Mouse (Mus musculus): Measurements from ENCODE around the gene Gm867. TPM values are rescaled to one million over a fixed set of nuclear protein-coding genes. Genes with fewer than 3 reads are reported as not detected.
A peak's percentile ranks its signal among the peaks of the same experiment; 100 is the strongest.

Gene Gm867
- polyA plus RNA-seq, 1 experiment from 2014 or later: not detected

DNA sequence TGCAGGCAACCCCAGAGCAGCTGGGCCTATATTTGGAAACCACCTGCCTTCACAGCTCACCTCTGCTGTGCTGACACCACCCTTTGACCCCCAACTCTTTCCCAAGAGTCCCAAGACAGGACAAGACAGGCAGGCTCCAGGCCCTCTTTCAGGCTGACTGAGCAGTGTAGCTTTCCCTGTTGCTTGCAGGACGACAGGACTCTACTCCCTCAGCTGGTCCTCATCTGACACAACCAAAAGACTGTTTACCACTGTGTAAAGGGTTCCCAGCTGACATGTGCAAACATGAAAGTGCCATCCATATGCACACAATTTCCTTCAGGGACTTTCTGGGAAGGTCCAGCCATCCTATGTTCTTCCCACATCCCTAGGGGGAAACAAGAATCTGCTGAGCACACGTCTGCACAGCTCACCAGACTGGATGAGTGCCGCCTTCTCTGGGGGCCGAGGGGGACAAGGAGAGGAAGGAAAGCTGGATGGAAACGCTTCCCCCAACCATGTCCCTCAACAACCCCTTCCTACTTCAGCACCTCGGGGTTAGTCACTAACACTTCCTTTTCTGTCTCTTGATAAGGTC is 27.4 kb downstream of the Gm867 start:
- Histone ChIP-seq H3K4me2 (replicated peaks) (no peak overlapping the region), H3K36me3 (peaks cover 81% of the 10 kb centered on the region), H3K9ac (no peak overlapping the region; the same call in 1 of the 2 replicates), H3K9me3 (no peaks in the 10 kb centered on the region), H3K27me3 (no peaks in the 10 kb centered on the region), H3K4me3 (no peak overlapping the region), H3K4me1 (peaks cover 25% of the 10 kb centered on the region), H3K27ac (no peak overlapping the region)
- WGBS: 70% methylated on average over 6 of the region's 6 CpGs
- ATAC-seq (ENCODE audit: low FRiP score, low read depth): no peak

DNA sequence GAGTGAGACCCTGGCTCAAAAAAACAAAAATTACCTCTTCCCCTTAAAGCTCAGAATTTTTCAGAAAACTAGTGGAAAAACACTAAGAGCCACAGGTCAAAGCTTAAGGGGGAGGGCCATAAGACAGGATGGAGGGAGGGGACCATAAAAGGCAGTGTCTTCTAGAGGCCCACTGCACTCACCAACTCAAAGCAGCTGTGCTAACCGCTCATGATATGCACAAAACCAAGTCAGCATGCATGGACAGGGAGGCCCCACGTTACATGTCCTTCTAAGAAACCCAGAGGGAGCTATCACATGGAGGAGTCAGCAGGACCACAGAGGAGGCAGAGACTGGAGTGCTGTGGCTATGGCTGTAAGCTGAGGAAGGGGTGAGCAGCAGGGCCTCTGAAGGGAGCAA is 29.8 kb downstream of the Gm867 start:
- Histone ChIP-seq H3K27ac (no peak overlapping the region), H3K4me2 (replicated peaks) (no peak overlapping the region), H3K4me1 (0 out of 2 replicates have a peak, but pooled peaks cover 3% of the 10 kb centered on the region), H3K9ac (no peak overlapping the region), H3K9me3 (no peaks in the 10 kb centered on the region), H3K36me3 (peaks cover 88% of the 10 kb centered on the region), H3K27me3 (no peaks in the 10 kb centered on the region), H3K4me3 (no peak overlapping the region)
- WGBS: 73% methylated on average over 2 of the region's 2 CpGs
- no peak for ATAC-seq (ENCODE audit: low FRiP score, low read depth)

DNA sequence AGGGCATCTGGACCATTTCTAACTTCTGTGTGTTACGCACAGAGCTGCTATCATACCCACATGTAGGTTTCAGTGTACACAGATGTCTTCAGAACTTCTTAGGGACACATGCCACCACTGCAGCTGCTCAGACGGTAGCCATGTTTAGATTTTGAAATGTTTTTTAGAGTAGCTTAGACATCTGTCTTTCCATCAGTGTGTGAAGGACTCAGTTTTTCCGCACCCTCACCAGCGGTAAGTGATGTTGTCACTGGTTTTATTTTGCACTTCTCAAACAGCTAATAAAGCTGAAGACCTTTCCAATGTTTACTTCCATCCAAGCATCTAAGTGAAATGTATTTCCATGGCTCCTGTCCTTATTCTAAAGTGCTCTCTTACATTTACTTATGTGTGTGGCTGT is 33.6 kb downstream of the Gm867 start:
- no peak for ATAC-seq (ENCODE audit: low FRiP score, low read depth)

DNA sequence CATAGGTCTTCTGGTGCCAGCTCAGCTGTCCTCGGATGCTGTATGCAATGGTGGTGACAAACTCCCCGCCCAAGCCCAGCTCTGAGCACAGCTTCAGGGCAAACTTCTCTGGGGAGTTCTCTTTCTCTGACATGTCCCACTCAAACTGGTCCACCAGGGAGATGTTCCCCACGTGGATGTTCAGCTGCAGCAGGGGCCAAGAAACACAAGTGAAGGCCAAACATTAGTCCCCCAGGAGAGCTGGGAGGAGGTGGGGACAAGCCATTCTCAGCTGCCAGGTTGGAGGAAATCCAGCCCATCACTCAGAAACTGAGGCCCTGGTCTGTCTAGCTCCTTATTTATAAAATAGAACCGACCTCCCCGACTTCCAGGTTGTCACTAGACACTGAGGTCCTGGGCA is 36.1 kb downstream of the Gm867 start:
- Histone ChIP-seq H3K36me3 (peaks cover 92% of the 10 kb centered on the region), H3K4me3 (no peak overlapping the region), H3K27ac (no peak overlapping the region), H3K9ac (no peak overlapping the region), H3K9me3 (no peaks in the 10 kb centered on the region), H3K4me2 (replicated peaks) (no peak overlapping the region), H3K27me3 (no peaks in the 10 kb centered on the region), H3K4me1 (no peaks in the 10 kb centered on the region)
- 92% methylated on average over 5 of the region's 5 CpGs for WGBS
- ATAC-seq (ENCODE audit: low FRiP score, low read depth): no peak

More for the DNA sequence above, 33.6 kb downstream of the Gm867 start:
- Histone ChIP-seq H3K9ac (no peak overlapping the region), H3K4me2 (replicated peaks) (no peak overlapping the region), H3K4me1 (no peaks in the 10 kb centered on the region), H3K9me3 (no peaks in the 10 kb centered on the region), H3K27ac (no peak overlapping the region), H3K27me3 (no peaks in the 10 kb centered on the region), H3K4me3 (no peak overlapping the region), H3K36me3 (peaks cover 94% of the 10 kb centered on the region)
- 93% methylated on average over 4 of the region's 4 CpGs for WGBS

DNA sequence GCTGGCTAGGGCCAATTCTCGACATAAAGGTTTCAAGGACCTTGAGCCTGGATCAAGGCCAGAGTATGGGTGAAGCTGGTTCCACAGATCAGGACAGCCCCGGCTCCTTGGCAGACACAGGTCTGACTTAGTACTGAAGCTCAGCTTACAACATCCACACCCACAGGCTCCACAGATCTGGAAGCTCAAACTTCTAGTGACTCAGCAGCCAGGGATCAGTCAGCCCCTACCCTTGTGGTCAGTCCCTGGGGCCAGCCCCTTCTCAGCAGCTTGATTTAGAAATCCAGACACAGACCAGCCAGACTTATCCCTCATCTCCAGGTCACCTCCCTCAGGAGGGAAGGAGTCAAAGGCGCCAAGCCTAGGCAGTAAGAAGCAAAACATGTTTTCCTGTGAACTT is 41.6 kb downstream of the Gm867 start:
- Histone ChIP-seq H3K4me3 (no peak overlapping the region), H3K4me1 (peaks cover 3% of the 10 kb centered on the region), H3K27ac (no peak overlapping the region), H3K9me3 (no peaks in the 10 kb centered on the region), H3K27me3 (no peaks in the 10 kb centered on the region), H3K9ac (no peak overlapping the region), H3K4me2 (replicated peaks) (no peak overlapping the region), H3K36me3 (peaks cover 95% of the 10 kb centered on the region)
- ATAC-seq (ENCODE audit: low FRiP score, low read depth): no peak
- WGBS: 77% methylated on average over 3 of the region's 3 CpGs

DNA sequence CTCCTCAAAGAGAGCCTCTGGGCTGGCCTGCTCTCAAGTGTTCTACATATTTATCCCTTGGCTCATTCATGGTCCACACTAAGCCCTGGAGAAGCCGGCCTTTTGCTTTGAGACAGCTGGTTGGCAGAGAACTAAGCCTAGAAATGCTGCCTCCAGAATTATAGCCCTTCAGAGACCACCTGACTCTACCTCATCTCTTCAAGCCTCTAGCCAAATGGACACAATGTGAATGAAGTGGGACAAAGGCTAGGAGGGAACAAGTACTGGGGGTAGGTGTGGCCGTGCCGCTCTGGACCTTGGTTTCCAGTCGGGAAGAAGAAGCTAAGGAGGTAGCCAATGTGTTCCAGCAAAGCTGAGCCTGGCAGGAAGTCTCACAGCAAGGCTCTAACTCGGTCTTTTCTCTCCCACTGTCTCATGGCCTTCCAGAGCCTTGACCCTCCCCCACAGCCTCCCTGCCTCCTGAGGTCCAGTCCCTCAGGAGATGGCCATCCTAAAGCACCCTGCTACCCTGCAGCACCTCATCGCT is 42.4 kb downstream of the Gm867 start:
- ATAC-seq (ENCODE audit: low FRiP score, low read depth): no peak
- H3K4me3 ChIP-seq: no peak overlapping the region
- H3K9ac ChIP-seq: no peak overlapping the region
- H3K27ac ChIP-seq: no peak overlapping the region
- H3K4me2 ChIP-seq (replicated peaks): no peak overlapping the region
- H3K4me1 ChIP-seq: peaks cover 9% of the 10 kb centered on the region
- WGBS: 74% methylated on average over 6 of the region's 6 CpGs
- no peaks in the 10 kb centered on the region for H3K27me3 ChIP-seq
- peaks cover 88% of the 10 kb centered on the region for H3K36me3 ChIP-seq
- H3K9me3 ChIP-seq: no peaks in the 10 kb centered on the region

DNA sequence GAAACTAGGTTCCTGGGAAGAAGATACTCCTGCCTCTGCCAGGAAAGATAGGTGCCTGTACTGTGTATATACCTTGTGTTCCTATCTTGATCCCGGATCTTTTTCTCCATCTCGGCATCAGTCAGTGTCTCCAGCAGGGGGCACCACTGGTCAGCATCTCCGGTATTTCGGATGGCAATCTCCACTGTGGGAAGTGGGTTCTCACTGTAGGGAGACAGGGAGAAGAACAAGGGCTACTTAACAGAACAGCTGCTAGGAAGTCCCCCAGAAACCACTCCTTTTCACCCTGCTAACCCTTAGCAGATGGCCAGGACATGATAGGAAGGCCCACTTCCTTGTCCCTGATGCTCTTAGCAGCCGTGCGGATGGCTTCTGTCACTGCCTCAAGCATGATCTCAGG is 43.1 kb downstream of the Gm867 start:
- 43% methylated on average over 6 of the region's 6 CpGs for WGBS
- no peak for ATAC-seq (ENCODE audit: low FRiP score, low read depth)
- Histone ChIP-seq H3K27me3 (no peaks in the 10 kb centered on the region), H3K4me1 (peaks cover 9% of the 10 kb centered on the region), H3K9me3 (no peaks in the 10 kb centered on the region), H3K27ac (no peak overlapping the region), H3K36me3 (peaks cover 81% of the 10 kb centered on the region), H3K4me3 (no peak overlapping the region), H3K4me2 (replicated peaks) (no peak overlapping the region), H3K9ac (no peak overlapping the region)

DNA sequence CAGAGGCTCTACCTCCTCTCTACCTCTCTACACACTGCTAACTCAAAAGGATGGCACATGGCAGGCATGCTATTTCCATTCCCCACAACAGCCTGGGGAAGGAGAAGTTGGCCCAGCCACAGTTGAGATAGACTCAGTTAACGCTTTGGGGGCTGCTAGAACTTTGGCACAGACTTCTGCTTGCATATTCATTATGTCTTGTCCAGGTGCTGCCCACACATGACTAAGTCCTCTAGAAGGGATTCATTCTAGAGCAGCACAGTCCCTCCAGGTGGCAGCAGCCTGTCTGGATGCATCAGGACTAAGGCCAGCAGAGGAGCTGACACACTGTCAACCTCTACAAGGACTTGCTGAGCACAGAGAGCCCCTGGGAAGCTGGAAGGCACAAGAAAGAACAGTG is 44.3 kb downstream of the Gm867 start:
- H3K27ac ChIP-seq: no peak overlapping the region
- H3K4me1 ChIP-seq: peaks cover 9% of the 10 kb centered on the region
- no peaks in the 10 kb centered on the region for H3K9me3 ChIP-seq
- no peaks in the 10 kb centered on the region for H3K27me3 ChIP-seq
- H3K9ac ChIP-seq: no peak overlapping the region
- WGBS: 90% methylated on average over 1 of the region's 1 CpGs
- H3K4me3 ChIP-seq: no peak overlapping the region
- H3K36me3 ChIP-seq: peaks cover 69% of the 10 kb centered on the region
- H3K4me2 ChIP-seq (replicated peaks): no peak overlapping the region
- no peak for ATAC-seq (ENCODE audit: low FRiP score, low read depth)

DNA sequence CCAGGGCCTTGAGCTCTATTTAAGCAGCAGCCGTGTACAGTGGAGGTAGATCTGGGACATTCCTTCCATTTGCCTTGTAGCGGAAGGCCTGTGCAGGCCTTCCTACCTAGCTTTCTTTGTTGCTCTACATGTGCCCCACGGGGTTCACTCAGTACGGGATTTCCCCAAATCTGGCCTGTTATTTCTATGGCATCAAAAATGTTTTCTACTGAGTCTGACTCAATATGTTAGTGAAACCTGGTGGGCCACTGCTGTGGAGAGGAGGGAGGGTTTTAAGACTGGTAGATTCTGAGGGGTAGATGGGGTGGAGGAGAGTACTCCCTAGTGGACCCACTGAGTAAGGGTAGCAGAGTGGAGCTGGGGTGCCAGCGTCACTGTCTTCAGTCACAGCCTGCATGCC is 44.7 kb downstream of the Gm867 start:
- ATAC-seq (ENCODE audit: low FRiP score, low read depth): no peak
- no peaks in the 10 kb centered on the region for H3K9me3 ChIP-seq
- H3K4me3 ChIP-seq: no peak overlapping the region
- H3K27me3 ChIP-seq: no peaks in the 10 kb centered on the region
- peaks cover 64% of the 10 kb centered on the region for H3K36me3 ChIP-seq
- no peak overlapping the region for H3K4me2 ChIP-seq (replicated peaks)
- H3K4me1 ChIP-seq: peaks cover 9% of the 10 kb centered on the region
- no peak overlapping the region for H3K9ac ChIP-seq
- WGBS: 93% methylated on average over 5 of the region's 5 CpGs
- H3K27ac ChIP-seq: no peak overlapping the region

DNA sequence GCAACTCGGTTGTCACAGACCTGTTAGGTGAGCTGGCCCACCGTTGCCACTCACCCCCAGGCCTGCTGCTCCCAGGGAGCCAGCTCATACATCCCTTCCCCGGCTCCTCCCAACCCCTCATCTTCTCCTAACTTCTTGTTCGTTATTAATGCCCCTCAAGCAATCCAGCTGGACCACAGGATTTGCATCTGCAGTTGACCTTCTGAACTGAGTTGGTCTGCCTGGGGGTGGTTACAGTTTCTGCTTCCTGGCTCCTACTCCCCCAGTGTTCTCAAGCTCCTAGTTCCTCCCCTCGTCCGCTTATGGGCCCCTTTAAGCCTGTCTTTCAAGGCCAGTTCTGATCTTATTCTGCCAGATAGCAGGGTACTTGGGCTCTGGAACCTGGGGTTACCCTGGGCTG is 45.9 kb downstream of the Gm867 start:
- no peak for ATAC-seq (ENCODE audit: low FRiP score, low read depth)
- Histone ChIP-seq H3K9me3 (no peaks in the 10 kb centered on the region), H3K9ac (0 out of 2 replicates have a peak overlapping the region, but pooled peaks have one; percentile 9), H3K4me3 (no peak overlapping the region), H3K4me1 (peaks cover 9% of the 10 kb centered on the region), H3K4me2 (replicated peaks) (0 out of 2 replicates have a peak overlapping the region, but pooled peaks have one; percentile 92), H3K27me3 (no peaks in the 10 kb centered on the region), H3K27ac (no peak overlapping the region), H3K36me3 (peaks cover 54% of the 10 kb centered on the region)
- 61% methylated on average over 6 of the region's 6 CpGs for WGBS

DNA sequence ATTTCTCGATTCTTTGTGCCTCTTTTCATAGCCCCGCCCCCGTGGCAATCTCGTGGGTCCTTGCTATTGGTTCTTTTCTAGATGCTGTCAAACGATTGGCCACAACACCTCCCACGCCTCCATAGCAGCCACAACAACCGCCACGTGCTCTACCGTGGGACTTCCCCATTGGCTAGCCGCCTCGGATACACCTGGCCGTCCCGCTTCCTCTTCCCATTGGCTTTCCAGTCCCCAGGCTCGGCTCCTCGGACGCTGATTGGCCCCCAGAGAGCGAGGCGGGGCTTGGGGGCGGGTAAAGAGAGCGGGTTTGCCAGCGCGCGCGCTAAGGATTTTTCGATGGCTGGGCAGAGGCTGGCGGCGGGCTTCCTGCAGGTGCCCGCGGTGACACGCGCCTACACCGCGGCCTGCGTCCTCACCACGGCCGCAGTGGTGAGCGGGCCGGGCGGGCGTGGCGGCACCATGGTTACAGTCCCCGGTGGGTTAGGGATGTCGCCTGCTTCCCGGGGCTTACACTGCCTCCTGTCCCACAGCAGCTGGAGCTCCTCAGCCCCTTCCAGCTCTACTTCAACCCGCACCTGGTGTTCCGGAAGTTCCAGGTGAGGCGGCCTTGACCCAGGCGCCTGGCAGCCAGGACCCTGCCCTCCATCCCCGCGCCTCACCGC is 47.3 kb downstream of the Gm867 start, which contains the start of gene Derl3:
TSS of gene Derl3 (plus strand) at position 325 of the 662 bp plus-strand sequence.
- Histone ChIP-seq H3K4me3 (peak within 1 kb of the TSS; percentile 50), H3K36me3 (peaks cover 40% of the 10 kb centered on the region), H3K27ac (no peak within 1 kb of the TSS), H3K9me3 (no peaks in the 10 kb centered on the region), H3K4me2 (replicated peaks) (peak within 1 kb of the TSS; percentile 92), H3K4me1 (peaks cover 13% of the 10 kb centered on the region), H3K9ac (peak within 1 kb of the TSS; percentile 63), H3K27me3 (no peaks in the 10 kb centered on the region)
- peak; percentile 100 for ATAC-seq (ENCODE audit: low FRiP score, low read depth)
- 1% methylated on average over 51 of the region's 51 CpGs for WGBS

DNA sequence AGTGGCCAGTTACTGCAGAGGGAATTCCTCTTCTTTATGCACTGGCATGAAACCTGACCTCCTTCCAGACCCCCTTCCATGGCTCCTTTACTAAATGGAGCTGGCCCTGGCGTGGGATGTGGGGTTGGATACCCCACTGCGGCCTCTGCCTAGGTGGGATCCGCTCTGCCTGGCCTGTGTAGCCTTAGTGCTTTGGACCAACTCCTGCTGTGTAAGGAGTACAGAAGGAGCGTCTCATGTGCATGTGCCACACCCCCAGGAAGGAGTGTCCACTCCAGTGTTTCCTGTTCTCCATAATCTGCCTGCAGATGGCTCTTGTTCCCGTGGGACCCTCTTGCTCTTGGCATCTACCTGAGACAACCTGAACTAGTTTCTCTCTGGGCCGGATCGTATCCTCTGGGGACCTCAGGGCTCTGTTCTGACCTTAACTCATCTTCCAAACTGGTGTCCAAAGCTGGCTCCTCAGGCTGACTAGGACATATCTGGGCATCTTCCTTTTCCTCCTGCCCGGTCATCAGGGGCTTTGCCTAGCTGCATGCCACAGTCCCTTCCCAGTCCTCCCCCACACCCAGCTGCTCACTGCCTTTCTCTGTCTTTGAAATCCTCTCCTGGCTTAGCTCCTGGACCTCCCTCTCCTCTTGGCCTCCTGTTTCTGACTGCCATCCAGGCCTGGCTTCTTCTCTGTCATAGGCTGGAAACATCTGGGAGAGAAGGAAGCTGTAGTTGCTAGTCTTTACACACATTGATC is 50.9 kb downstream of the Gm867 start:
- H3K27ac ChIP-seq: no peak overlapping the region
- 48% methylated on average over 8 of the region's 8 CpGs for WGBS

More for the DNA sequence above, 50.9 kb downstream of the Gm867 start:
- ATAC-seq (ENCODE audit: low FRiP score, low read depth): no peak
- H3K4me1 ChIP-seq: peaks cover 13% of the 10 kb centered on the region
- no peaks in the 10 kb centered on the region for H3K27me3 ChIP-seq
- no peak overlapping the region for H3K4me3 ChIP-seq
- H3K4me2 ChIP-seq (replicated peaks): no peak overlapping the region
- peaks cover 6% of the 10 kb centered on the region for H3K36me3 ChIP-seq
- no peak overlapping the region for H3K9ac ChIP-seq
- no peaks in the 10 kb centered on the region for H3K9me3 ChIP-seq

Measured in limb, embryonic 13.5 days (tissue).